Mouse (Mus musculus) heart, adult 2 months (tissue): ENCODE data around the gene Lyl1.

Experiments used
- CTCF ChIP-seq: fragments of 200-600 bp; IDR thresholded peaks from 2 replicates; pipeline ENCODE4 v1.8.1; 2022; ENCODE audit warnings: antibody characterized with exemption, mild to moderate bottlenecking, moderate library complexity
- EP300 ChIP-seq: fragments of 200-500 bp; IDR thresholded peaks from 2 replicates; pipeline ENCODE4 v1.6.1; 2011; ENCODE audit warnings: low read depth, low read length, control low read depth; ENCODE audit not compliant: insufficient read depth
- POLR2A ChIP-seq: fragments of 200-500 bp; IDR thresholded peaks from 2 replicates; pipeline ENCODE4 v1.6.1; 2011; ENCODE audit warnings: mild to moderate bottlenecking, low read depth, low read length, control low read depth; ENCODE audit not compliant: insufficient read depth

GRCm38 (mm10) chr8:84697166-84698130, 3.8 kb upstream of the Lyl1 start:
- TF ChIP-seq CTCF (peak; percentile 73), EP300 (no peak), POLR2A (no peak)
